Mouse (Mus musculus): ENCODE measurements around the gene Dpp6.

Dpp6 gene

GRCm38 (mm10) chr5:27200581-27201341 is 383.8 kb downstream of the Dpp6 start:
- peak; percentile 83 for ATAC-seq (ENCODE audit: low TSS enrichment)

GRCm38 (mm10) chr5:27203131-27203530 is 386.1 kb downstream of the Dpp6 start:
- no peak for ATAC-seq (ENCODE audit: low TSS enrichment)

- ATAC-seq (ENCODE audit: low TSS enrichment) = peak; percentile 47
These were observed 387.7 kb downstream of the Dpp6 start for GRCm38 (mm10) chr5:27204721-27205120.

GRCm38 (mm10) chr5:27205754-27206153 is 388.8 kb downstream of the Dpp6 start:
- no peak for ATAC-seq (ENCODE audit: low TSS enrichment)

- no peak for ATAC-seq (ENCODE audit: low TSS enrichment)
These were observed 389.2 kb downstream of the Dpp6 start for GRCm38 (mm10) chr5:27206213-27206612.

- no peak for ATAC-seq (ENCODE audit: low TSS enrichment)
These were observed 403.1 kb downstream of the Dpp6 start for GRCm38 (mm10) chr5:27220116-27220515.

GRCm38 (mm10) chr5:27242078-27242477 is 425.1 kb downstream of the Dpp6 start:
- no peak for ATAC-seq (ENCODE audit: low TSS enrichment)

- ATAC-seq (ENCODE audit: low TSS enrichment) = no peak
These were observed 426.2 kb downstream of the Dpp6 start for GRCm38 (mm10) chr5:27243226-27243625.

GRCm38 (mm10) chr5:27247793-27248192 is 430.8 kb downstream of the Dpp6 start:
- ATAC-seq (ENCODE audit: low TSS enrichment) = no peak

- ATAC-seq (ENCODE audit: low TSS enrichment) = no peak
These were observed 431.7 kb downstream of the Dpp6 start for GRCm38 (mm10) chr5:27248685-27249084.

- no peak for ATAC-seq (ENCODE audit: low TSS enrichment)
These were observed 432.9 kb downstream of the Dpp6 start for GRCm38 (mm10) chr5:27249951-27250350.

- no peak for ATAC-seq (ENCODE audit: low TSS enrichment)
These were observed 433.9 kb downstream of the Dpp6 start for GRCm38 (mm10) chr5:27250906-27251305.

- ATAC-seq (ENCODE audit: low TSS enrichment) = no peak
These were observed 434.4 kb downstream of the Dpp6 start for GRCm38 (mm10) chr5:27251361-27251760.

- peak; percentile 38; the same call in 1 of the 2 replicates for ATAC-seq (ENCODE audit: low TSS enrichment)
These were observed 438.2 kb downstream of the Dpp6 start for GRCm38 (mm10) chr5:27255247-27255646.

GRCm38 (mm10) chr5:27258636-27259035 is 441.6 kb downstream of the Dpp6 start:
- ATAC-seq (ENCODE audit: low TSS enrichment) = no peak

- peak; percentile 82 for ATAC-seq (ENCODE audit: low TSS enrichment)
These were observed 445.0 kb downstream of the Dpp6 start for GRCm38 (mm10) chr5:27261746-27262727.

GRCm38 (mm10) chr5:27262751-27263150 is 445.7 kb downstream of the Dpp6 start:
- ATAC-seq (ENCODE audit: low TSS enrichment) = peak; percentile 31

GRCm38 (mm10) chr5:27265281-27265680 is 448.3 kb downstream of the Dpp6 start:
- no peak for ATAC-seq (ENCODE audit: low TSS enrichment)

GRCm38 (mm10) chr5:27271336-27271735 is 454.3 kb downstream of the Dpp6 start:
- no peak for ATAC-seq (ENCODE audit: low TSS enrichment)

- peak; percentile 74 for ATAC-seq (ENCODE audit: low TSS enrichment)
These were observed 457.9 kb downstream of the Dpp6 start for GRCm38 (mm10) chr5:27274781-27275395.

- no peak for ATAC-seq (ENCODE audit: low TSS enrichment)
These were observed 458.9 kb downstream of the Dpp6 start for GRCm38 (mm10) chr5:27275871-27276270.

- ATAC-seq (ENCODE audit: low TSS enrichment) = no peak
These were observed 461.2 kb downstream of the Dpp6 start for GRCm38 (mm10) chr5:27278120-27278645.

Data from frontal cortex, adult (tissue).